Mouse (Mus musculus): ENCODE data around the gene Rreb1. TPM values are rescaled to one million over a fixed set of nuclear protein-coding genes. Genes with fewer than 3 reads are reported as not detected.

Gene Rreb1
- polyA plus RNA-seq, 1 experiment from 2014 or later = 6.1 TPM

DNA sequence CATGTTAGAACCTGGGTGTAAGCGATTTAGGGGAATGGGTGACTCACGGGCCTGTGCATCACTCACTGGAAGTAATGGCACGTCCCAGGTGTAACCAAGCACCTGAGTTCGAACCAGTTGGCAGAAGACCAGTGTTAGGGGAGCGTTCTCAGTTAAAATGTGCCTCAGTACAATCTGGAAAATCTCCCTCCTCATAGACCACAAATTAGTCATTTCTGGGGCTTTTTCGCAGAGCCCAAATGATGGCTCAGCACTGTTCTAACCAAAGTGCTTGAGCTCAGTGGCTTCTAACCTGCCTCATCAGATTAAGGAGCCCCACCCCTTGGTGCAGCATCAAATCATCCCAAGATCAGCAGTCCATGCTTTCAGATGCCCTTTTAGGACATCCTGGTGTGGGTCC lies 5.5 kb downstream of the Rreb1 start:
- ATAC-seq (replicated peaks; ENCODE audit: insufficient number of reproducible peaks, low FRiP score, low TSS enrichment, low read depth) (no peak), DNase-seq (ENCODE audit: low spot score) (no peak)
- Histone ChIP-seq H3K27ac (replicated peaks; ENCODE audit: low read depth, low read length) (no peak overlapping the region), H3K9ac (replicated peaks; ENCODE audit: low read length) (no peak overlapping the region), H3K9me3 (replicated peaks; ENCODE audit: control insufficient read depth, low read length) (no peaks in the 10 kb centered on the region), H3K36me3 (replicated peaks; ENCODE audit: control insufficient read depth, insufficient read depth, low read depth, low read length) (no peaks in the 10 kb centered on the region), H3K27me3 (ENCODE audit: control insufficient read depth, insufficient read depth, low read length) (peaks cover 5% of the 10 kb centered on the region; the same call in 1 of the 2 replicates), H3K4me3 (ENCODE audit: low read depth, low read length) (no peak overlapping the region), H3K4me2 (ENCODE audit: low read depth, low read length) (no peak overlapping the region), H3K4me1 (ENCODE audit: control insufficient read depth, insufficient read depth, low read length) (no peaks in the 10 kb centered on the region)
- WGBS = 91% methylated on average over 6 of the region's 6 CpGs

DNA sequence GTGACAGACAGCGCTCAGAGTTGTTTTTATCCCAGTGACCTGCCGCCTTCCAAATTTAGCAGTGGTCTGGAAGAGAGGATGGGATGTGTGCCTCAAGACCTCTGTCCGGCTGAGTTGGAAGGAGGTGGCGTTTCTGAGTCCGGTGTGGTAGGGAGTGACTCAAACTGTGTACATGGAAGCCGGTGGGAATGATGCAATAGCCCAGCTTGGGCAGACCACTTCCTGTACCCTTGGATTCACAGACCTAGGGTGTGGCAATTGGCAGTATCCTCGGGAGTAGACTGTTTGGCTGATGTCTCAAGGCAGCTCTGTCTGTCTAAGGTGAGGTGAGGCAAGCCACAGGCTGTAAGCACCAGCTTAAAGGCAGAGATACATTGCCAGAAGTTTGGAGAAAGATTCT lies 6.0 kb downstream of the Rreb1 start:
- Histone ChIP-seq H3K4me1 (ENCODE audit: control insufficient read depth, insufficient read depth, low read length) (no peaks in the 10 kb centered on the region), H3K27ac (replicated peaks; ENCODE audit: low read depth, low read length) (no peak overlapping the region), H3K36me3 (replicated peaks; ENCODE audit: control insufficient read depth, insufficient read depth, low read depth, low read length) (no peaks in the 10 kb centered on the region), H3K9me3 (replicated peaks; ENCODE audit: control insufficient read depth, low read length) (no peaks in the 10 kb centered on the region), H3K4me2 (ENCODE audit: low read depth, low read length) (no peak overlapping the region), H3K27me3 (ENCODE audit: control insufficient read depth, insufficient read depth, low read length) (peaks cover 3% of the 10 kb centered on the region; the same call in 1 of the 2 replicates), H3K9ac (replicated peaks; ENCODE audit: low read length) (no peak overlapping the region), H3K4me3 (ENCODE audit: low read depth, low read length) (no peak overlapping the region)
- DNase-seq (ENCODE audit: low spot score) (no peak), ATAC-seq (replicated peaks; ENCODE audit: insufficient number of reproducible peaks, low FRiP score, low TSS enrichment, low read depth) (no peak)
- WGBS = 74% methylated on average over 7 of the region's 7 CpGs

DNA sequence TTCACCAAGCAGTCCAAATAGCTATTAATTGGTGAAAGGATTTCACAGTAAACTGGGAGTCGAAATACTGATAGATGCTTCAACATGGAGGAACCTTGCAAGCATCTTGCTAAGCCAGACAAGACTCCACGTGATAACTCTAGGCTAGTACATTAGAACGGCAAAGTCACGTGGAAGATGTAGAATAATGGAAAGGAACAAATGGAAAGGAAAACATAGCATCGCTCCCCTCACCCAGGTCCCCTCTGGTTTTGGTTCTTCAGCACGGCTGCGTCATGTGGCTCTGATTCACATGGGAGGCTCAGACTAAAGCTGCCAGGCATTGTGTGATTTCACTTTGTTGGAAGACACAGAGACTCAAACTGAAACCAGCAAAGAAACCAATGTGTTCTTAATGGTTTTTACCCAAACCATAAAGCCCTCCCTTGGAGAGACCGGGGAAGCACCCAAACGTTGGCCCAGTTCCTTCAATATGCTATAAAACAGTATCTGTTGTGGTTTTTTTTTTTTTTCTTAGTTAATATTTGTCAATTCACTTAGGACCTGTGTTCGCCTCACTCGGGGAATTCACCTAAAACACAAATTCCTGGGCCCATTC lies 14.6 kb downstream of the Rreb1 start:
- Histone ChIP-seq H3K4me3 (ENCODE audit: low read depth, low read length) (no peak overlapping the region), H3K4me1 (ENCODE audit: control insufficient read depth, insufficient read depth, low read length) (no peaks in the 10 kb centered on the region), H3K9me3 (replicated peaks; ENCODE audit: control insufficient read depth, low read length) (no peaks in the 10 kb centered on the region), H3K9ac (replicated peaks; ENCODE audit: low read length) (no peak overlapping the region), H3K27me3 (ENCODE audit: control insufficient read depth, insufficient read depth, low read length) (no peaks in the 10 kb centered on the region), H3K36me3 (replicated peaks; ENCODE audit: control insufficient read depth, insufficient read depth, low read depth, low read length) (no peaks in the 10 kb centered on the region), H3K4me2 (ENCODE audit: low read depth, low read length) (no peak overlapping the region), H3K27ac (replicated peaks; ENCODE audit: low read depth, low read length) (no peak overlapping the region)
- ATAC-seq (replicated peaks; ENCODE audit: insufficient number of reproducible peaks, low FRiP score, low TSS enrichment, low read depth) (no peak), DNase-seq (ENCODE audit: low spot score) (no peak)
- WGBS = 89% methylated on average over 11 of the region's 11 CpGs

DNA sequence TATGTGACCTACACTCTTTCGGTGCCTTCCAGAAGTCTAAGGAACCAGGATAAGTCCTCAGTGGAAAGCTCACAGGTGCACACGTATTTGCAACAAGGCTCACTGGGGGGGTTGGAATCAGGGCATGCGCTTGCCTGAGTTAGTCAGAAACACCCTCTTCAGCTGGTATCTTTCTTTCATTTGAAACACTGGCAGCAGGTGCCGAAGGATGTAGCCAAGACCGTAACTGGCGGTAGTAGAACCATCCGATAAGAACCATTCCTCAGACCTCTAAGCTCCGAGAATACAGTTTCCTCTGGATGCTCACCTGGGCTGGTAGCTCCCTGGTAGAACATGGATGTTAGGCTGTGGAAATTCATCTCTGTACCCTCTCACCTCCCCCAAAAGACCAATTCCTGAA lies 20.6 kb downstream of the Rreb1 start:
- H3K4me1 ChIP-seq (ENCODE audit: control insufficient read depth, insufficient read depth, low read length) = no peaks in the 10 kb centered on the region; the same call in 1 of the 2 replicates
- 92% methylated on average over 8 of the region's 8 CpGs for WGBS
- ATAC-seq (replicated peaks; ENCODE audit: insufficient number of reproducible peaks, low FRiP score, low TSS enrichment, low read depth) (no peak), DNase-seq (ENCODE audit: low spot score) (no peak)
- H3K4me3 ChIP-seq (ENCODE audit: low read depth, low read length) = no peak overlapping the region
- H3K27ac ChIP-seq (replicated peaks; ENCODE audit: low read depth, low read length) = no peak overlapping the region
- H3K27me3 ChIP-seq (ENCODE audit: control insufficient read depth, insufficient read depth, low read length) = no peaks in the 10 kb centered on the region
- H3K36me3 ChIP-seq (replicated peaks; ENCODE audit: control insufficient read depth, insufficient read depth, low read depth, low read length) = no peaks in the 10 kb centered on the region
- no peak overlapping the region for H3K4me2 ChIP-seq (ENCODE audit: low read depth, low read length)
- no peaks in the 10 kb centered on the region for H3K9me3 ChIP-seq (replicated peaks; ENCODE audit: control insufficient read depth, low read length)
- no peak overlapping the region for H3K9ac ChIP-seq (replicated peaks; ENCODE audit: low read length)

DNA sequence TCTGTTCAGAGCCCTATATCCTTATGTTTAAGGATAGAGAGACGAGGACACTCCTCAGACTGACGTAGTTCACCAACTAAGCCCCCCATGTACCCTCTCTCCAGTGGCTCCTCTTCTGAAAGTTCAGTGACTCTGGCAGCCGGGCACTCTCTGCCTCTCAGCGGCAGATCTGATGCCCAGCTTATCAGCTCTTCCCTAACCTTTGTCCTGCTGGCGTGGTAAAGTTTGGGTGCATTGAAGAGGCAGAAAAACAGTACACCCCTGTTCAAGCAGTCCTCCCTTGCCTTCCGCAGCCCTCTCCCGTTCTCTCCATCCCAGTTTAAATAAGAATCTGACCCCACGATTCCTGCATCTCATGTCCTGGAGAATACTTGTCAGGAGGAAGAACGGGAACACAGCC lies 21.2 kb downstream of the Rreb1 start:
- Histone ChIP-seq H3K4me1 (ENCODE audit: control insufficient read depth, insufficient read depth, low read length) (no peaks in the 10 kb centered on the region; the same call in 1 of the 2 replicates), H3K27ac (replicated peaks; ENCODE audit: low read depth, low read length) (no peak overlapping the region), H3K9ac (replicated peaks; ENCODE audit: low read length) (no peak overlapping the region), H3K36me3 (replicated peaks; ENCODE audit: control insufficient read depth, insufficient read depth, low read depth, low read length) (no peaks in the 10 kb centered on the region), H3K4me3 (ENCODE audit: low read depth, low read length) (no peak overlapping the region), H3K27me3 (ENCODE audit: control insufficient read depth, insufficient read depth, low read length) (no peaks in the 10 kb centered on the region), H3K4me2 (ENCODE audit: low read depth, low read length) (no peak overlapping the region), H3K9me3 (replicated peaks; ENCODE audit: control insufficient read depth, low read length) (no peaks in the 10 kb centered on the region)
- DNase-seq (ENCODE audit: low spot score) = no peak
- ATAC-seq (replicated peaks; ENCODE audit: insufficient number of reproducible peaks, low FRiP score, low TSS enrichment, low read depth) = no peak
- WGBS = 81% methylated on average over 9 of the region's 9 CpGs

DNA sequence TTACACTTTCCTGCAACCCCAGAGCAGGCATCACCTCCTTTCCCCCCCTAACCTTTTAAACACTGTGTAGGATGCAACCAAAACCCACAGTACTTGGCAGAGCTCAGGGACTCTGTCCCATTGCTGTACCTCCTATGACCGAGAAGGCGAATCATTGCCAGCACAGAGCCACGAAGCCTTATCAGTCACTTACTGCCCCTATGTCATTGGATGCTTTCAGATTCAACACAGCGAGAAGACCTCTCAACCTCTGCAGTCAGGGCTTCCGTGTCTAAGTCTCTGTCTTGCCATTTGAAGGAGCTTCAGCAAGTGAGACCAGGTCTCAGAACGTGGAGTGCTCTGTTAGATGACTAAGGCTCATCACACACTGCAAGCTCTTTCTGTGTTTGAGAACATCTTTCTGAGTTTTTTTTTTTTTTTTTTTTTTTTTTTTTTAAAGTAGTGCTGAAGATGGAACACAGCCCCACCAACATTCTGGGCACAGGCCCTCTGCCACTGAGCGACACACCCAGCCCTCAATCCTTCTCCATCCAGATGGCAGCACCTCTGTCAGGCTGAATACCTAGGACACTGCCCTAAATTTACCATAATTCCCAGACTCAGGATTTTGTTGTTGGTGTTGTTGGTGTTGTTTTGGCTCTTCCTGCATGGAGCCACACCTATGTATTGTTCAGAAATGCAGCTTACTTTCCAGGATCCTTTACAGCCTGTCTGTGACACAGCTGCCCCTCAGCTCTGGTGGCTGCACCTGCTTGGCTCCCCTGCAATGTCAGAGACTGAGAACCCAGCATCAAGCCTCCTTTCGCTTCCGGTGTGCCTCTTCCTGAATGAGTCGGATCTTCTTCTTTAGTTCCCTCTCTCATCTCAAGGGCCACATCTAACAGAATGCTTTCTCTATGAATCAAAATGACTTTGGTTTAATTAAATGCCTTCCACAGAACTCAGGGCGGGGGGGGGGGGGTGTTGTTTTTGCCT lies 23.2 kb downstream of the Rreb1 start:
- Histone ChIP-seq H3K4me1 (ENCODE audit: control insufficient read depth, insufficient read depth, low read length) (no peaks in the 10 kb centered on the region; the same call in 1 of the 2 replicates), H3K27ac (replicated peaks; ENCODE audit: low read depth, low read length) (no peak overlapping the region), H3K4me2 (ENCODE audit: low read depth, low read length) (no peak overlapping the region), H3K9ac (replicated peaks; ENCODE audit: low read length) (no peak overlapping the region), H3K27me3 (ENCODE audit: control insufficient read depth, insufficient read depth, low read length) (no peaks in the 10 kb centered on the region), H3K9me3 (replicated peaks; ENCODE audit: control insufficient read depth, low read length) (no peaks in the 10 kb centered on the region), H3K36me3 (replicated peaks; ENCODE audit: control insufficient read depth, insufficient read depth, low read depth, low read length) (no peaks in the 10 kb centered on the region), H3K4me3 (ENCODE audit: low read depth, low read length) (no peak overlapping the region)
- DNase-seq (ENCODE audit: low spot score) (no peak), ATAC-seq (replicated peaks; ENCODE audit: insufficient number of reproducible peaks, low FRiP score, low TSS enrichment, low read depth) (no peak)
- WGBS = 63% methylated on average over 11 of the region's 11 CpGs

DNA sequence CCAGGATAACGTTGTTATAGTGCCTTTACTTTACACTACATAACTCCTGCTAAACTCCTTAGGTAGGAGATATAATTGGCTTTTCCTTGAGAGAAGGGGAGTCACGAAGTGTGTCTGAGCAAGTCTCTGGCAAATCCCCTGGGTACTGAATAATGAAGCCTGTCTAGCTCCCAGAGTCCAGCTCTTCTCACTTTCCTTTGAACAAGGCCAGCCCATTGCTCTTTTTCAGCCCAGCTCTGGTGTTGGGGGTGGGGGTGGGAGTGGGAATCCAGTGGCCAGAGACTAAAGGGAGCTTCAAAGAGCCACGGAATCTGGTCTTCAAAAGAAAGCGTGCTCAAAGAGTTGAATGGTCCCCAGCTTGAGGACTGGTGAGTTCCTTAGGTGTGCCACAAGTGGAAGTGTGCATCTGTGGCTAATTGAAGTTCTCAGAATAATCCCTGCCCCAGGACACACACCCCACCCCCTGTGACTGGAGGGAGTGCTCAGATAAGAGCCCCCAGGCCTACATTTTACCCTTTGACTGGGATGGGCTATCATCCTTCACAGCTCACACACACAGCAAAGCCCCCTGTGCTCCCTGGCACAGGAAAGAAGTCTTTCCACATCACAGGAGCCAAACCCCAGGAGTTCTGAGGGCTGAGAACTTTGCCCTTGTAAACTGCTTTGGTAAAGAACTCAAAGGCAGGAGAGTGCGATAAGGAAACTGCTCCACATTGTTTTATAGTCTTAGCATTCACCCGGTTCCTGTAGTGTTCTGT lies 24.2 kb downstream of the Rreb1 start:
- ATAC-seq (replicated peaks; ENCODE audit: insufficient number of reproducible peaks, low FRiP score, low TSS enrichment, low read depth) (no peak), DNase-seq (ENCODE audit: low spot score) (no peak)
- Histone ChIP-seq H3K36me3 (replicated peaks; ENCODE audit: control insufficient read depth, insufficient read depth, low read depth, low read length) (no peaks in the 10 kb centered on the region), H3K9ac (replicated peaks; ENCODE audit: low read length) (no peak overlapping the region), H3K4me2 (ENCODE audit: low read depth, low read length) (no peak overlapping the region), H3K9me3 (replicated peaks; ENCODE audit: control insufficient read depth, low read length) (no peaks in the 10 kb centered on the region), H3K27me3 (ENCODE audit: control insufficient read depth, insufficient read depth, low read length) (no peaks in the 10 kb centered on the region), H3K4me1 (ENCODE audit: control insufficient read depth, insufficient read depth, low read length) (no peaks in the 10 kb centered on the region; the same call in 1 of the 2 replicates), H3K27ac (replicated peaks; ENCODE audit: low read depth, low read length) (no peak overlapping the region), H3K4me3 (ENCODE audit: low read depth, low read length) (no peak overlapping the region)
- 26% methylated on average over 6 of the region's 6 CpGs for WGBS
